Mouse (Mus musculus) left cerebral cortex, adult 6 months (tissue): ENCODE results near the gene Mrpl49. TPM values are rescaled to one million over a fixed set of nuclear protein-coding genes. Genes with fewer than 3 reads are reported as not detected.

Source experiments
- long read RNA-seq, 2 experiments: library from polyadenylated mRNA; unstranded; transcript quantifications; one replicate each; pipeline ENCODE4 v2.0.0; 2019 to 2020
- polyA plus RNA-seq: library from polyadenylated mRNA; unstranded; fragments of <200 nt; fragmentation: Nextera tagmentation; gene quantifications from 2 replicates; pipeline ENCODE4 v1.2.3, GENCODE M21; 2021

Mrpl49 gene
- polyA plus RNA-seq, result 48.7 and 64.5 TPM in 2 replicates
- long read RNA-seq, experiment 1, transcript Mrpl49-201 (4 exons, 1,764 nt), result major isoform, 235 of 252 reads
- long read RNA-seq, experiment 1, transcript Mrpl49-202 (3 exons, 1,311 nt), result minor isoform, 7 of 252 reads
- long read RNA-seq, experiment 1, partial matches to known transcripts, result 8 of 252 reads
- long read RNA-seq, experiment 1, other reads (novel, unspliced or antisense), result 2 of 252 reads
- long read RNA-seq, experiment 2, transcript Mrpl49-201 (4 exons, 1,764 nt), result major isoform, 74 of 84 reads
- long read RNA-seq, experiment 2, partial matches to known transcripts, result 4 of 84 reads
- long read RNA-seq, experiment 2, other reads (novel, unspliced or antisense), result 5 of 84 reads

DNA sequence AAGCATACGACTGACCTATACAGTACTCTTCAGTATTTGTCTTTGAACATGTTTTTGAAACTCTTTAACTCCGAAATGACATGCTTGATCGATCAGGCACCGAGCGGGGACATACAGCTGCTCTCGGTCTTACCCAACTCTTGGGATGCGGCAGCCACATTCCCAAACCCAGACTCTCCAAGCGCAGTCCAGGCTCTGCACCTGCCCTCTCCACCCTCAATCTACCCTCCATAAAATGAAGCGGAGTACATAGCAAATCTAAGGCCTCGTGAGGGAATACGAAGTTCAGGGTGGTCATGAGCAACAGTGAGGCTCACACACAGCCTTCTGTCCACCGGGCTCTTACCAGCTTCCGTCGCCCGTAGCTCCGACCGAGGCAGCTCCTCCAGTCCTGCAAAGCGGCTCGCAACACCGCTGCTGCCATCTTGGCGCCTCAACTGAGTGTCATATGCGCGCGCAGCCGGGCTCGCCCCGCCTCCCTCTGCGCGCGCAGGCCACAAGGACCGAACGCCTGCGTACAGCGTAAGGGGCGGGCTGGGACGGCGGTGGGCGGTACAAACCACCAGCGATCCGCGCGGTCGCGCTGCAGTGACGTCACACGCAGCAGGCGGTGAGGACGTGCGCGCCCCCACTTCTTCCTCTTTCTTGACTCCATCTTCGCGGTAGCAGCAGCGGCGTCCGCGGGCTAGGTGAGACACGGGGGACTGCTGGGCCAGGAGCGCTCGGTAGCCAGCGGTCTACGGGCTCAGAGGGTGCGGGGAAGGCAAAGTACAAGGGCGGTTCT, at the start of gene Mrpl49, which contains the start of gene Fau:
TSS of gene Mrpl49 (minus strand) at position 473 of the 784 bp plus-strand sequence.
TSS of gene Fau (plus strand) at position 532 of the 784 bp plus-strand sequence.

DNA sequence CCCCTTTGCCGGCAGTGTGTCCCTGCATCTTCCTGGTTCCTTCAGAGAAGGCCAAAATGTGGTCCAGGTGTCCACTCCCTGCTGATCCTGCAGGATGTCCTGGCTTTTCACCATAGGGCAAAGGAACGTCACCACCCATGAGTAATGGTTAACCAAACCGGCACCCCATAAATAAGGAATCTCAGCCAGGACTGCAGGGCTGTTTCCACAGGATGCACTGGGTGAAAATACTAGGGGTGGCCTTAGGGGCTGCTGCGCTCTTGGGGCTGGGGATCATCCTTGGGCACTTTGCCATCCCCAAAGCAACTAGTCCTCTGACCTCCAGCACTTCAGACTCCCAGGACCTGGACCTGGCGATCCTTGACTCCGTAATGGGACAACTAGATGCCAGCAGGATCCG, 48.0 kb upstream of the Mrpl49 start, which contains the start of gene Naaladl1:
TSS of gene Naaladl1 (plus strand) at position 197 of the 400 bp plus-strand sequence.

DNA sequence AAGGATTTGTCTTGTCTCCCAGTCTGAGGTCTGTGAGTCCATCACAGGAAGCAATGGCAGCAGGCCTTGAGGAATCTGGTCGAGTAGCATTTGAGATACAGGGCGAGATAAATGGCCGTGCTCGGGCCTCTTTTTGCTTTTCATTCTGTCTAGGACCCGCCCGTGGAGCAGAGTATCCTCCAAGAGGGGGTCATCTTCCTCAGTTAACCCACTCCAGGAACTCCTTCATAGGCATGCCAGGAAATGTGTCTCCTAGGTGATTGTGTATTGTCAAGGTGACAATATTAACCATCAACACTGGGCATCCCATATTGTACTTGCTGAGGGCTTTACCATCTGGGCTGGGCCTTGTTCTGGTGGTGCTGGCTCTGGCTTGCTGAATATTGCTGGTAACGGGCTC, 36.5 kb upstream of the Mrpl49 start, which contains the start of gene AC131692.1:
TSS of gene AC131692.1 (plus strand) at position 301 of the 400 bp plus-strand sequence.

DNA sequence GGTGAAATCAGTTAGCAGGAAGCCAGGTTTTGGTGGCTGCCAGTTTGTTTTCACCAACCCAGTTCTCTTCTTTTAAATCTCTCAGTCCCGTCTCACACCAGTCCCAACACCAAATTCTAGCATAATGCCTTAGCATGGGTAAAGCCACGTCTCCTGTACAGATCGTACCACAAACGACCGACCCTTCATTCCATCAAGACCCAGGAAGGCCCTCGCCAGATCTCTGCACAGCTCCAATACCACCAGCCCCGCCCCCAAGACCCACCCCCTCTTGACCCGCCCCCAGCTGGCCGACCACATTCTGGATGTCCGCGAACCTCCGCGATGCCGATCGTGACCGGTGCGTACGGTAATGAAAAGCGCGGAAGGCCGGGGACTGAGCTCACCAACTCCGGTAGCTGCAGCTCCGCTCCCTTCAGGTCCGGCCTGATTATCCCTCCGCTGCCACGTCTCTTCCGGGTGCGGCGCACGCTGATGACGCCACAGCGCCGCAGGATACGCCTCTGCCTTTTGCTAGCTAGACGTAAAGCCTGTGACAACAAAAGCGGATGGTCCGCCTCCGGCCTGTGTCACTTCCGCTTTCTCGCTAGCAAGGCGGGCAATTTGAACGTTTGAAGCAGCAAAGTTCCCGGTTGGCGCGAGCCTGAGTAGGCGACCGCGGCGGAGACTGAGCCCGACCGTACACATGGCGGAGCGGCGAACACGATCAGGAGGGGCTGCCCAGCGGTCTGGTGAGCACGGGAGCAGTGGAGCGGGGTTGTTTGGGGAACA, 27.1 kb upstream of the Mrpl49 start, which contains the start of the genes Zfpl1 and Cdca5:
TSS of gene Zfpl1 (minus strand) at position 479 of the 771 bp plus-strand sequence.
TSS of gene Cdca5 (plus strand) at position 506 of the 771 bp plus-strand sequence.

DNA sequence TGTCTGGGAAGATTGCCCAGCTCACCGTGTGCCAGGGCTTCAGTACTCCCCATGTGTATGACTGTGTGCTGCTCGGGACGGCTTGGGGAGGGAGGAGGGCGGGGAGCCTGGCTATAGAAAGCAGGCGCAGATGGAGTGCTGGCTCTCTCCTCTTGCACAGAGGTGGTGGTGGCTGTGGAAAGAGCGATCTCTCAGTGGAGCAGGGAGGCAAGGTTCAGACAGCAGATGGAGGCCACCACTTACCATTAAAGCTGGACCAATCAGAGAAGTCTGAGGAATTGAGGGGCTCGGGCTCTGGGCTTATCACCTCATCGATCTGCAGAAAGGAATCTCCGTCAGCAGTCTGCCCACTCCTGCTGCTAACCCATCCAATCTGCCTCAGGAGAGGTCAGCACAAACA, 24.6 kb upstream of the Mrpl49 start, which contains the start of gene Gm28374:
TSS of gene Gm28374 (minus strand) at position 101 of the 400 bp plus-strand sequence.

DNA sequence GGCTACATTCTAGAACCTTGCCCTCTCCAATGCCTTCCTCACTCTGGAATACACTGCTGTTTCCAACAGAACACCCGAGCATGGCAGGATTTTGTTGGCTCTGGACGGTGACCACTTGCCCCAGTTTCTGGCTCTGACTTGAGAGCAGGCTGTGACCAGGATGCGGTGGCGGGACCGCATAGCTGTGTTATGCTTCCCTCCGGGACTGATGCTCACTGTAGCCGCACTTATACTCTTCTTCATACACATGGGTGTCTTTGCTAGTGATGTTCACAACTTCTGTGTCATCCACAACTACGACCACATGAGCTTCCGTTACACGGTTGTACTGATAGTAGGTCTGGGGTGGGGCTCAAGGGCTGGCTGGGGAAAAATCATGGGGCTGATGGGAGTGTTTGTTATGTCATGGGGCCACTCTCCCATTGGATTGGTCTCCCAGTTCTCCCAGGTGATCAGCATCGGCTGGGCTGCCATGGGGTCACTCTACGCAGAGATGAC, 22.4 kb upstream of the Mrpl49 start, which contains the start of gene Tmem262:
TSS of gene Tmem262 (plus strand) at position 51 of the 498 bp plus-strand sequence.

DNA sequence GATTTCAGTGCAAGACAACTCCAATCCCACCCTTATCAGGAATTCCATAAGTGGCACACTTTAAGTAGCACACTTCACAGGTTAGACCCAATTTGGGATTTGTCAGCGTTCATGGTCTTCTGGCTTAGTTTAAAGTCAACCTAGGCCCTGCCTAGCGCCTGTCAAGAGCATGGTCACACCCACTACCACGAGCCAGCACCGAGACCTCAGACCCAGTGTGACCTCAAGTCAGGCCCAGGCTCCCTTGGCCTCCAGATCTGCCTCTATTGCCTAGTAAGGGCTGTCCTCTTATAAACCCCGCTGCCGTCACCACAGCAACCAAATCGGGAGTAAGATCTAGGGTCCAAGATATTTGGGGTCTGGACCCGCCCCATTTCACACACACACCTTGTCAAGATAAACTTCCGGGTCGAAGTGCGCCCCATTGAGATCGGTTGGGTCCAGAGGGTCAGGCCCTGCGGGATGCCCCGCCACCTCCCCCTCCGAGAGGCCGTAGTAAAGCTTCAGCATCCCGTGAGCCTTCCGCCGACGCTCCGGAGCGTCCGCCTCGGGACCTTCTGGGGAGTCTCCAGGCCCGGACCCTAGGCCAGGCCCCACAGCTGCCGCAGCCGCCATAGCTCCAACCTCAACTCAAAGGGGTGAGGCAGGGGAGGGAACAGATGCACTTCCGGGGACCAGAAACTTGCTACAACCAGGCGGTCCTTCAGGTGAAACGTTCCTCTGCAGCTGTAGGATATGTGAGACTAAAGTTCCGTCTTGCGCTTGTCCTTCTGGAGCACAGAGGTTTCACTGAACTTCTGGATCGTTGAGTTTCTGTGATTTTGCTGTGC, 19.2 kb upstream of the Mrpl49 start, which contains the start of gene Vps51:
TSS of gene Vps51 (minus strand) at position 668 of the 830 bp plus-strand sequence.

DNA sequence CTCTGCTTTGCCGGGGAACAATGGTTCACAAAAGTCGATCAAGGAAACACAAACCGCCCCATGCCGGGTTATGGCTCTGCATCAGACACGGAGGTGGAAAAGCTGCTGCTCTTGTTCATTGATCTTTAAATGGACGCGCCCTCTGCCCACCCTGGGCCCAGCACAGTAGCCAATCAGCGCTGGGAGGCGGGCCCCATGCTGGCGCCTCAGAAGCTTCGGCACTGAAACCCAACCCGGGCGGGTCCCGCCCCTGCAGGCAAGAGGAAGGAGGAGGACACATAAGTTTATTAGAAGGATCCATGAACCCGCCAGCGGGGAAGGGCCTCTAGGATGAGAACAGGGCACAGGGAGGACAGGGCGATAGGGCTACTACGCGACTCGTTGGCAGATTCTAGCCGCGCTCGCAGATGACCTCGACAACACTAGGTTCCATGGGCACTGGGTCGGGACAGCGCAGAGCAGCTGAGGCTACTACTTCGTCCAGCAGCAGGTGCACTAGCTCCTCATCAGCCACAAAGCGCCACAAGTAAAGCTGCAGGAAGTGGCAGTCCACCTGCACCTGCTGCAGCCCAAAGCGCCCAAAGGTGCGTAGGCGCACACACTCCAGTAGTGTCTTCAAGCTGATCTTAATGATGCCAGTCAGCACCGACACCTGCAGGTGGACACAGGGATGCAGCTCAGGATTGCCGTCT, 10.3 kb upstream of the Mrpl49 start, which contains the start of gene Tm7sf2:
TSS of gene Tm7sf2 (minus strand) at position 650 of the 692 bp plus-strand sequence.

DNA sequence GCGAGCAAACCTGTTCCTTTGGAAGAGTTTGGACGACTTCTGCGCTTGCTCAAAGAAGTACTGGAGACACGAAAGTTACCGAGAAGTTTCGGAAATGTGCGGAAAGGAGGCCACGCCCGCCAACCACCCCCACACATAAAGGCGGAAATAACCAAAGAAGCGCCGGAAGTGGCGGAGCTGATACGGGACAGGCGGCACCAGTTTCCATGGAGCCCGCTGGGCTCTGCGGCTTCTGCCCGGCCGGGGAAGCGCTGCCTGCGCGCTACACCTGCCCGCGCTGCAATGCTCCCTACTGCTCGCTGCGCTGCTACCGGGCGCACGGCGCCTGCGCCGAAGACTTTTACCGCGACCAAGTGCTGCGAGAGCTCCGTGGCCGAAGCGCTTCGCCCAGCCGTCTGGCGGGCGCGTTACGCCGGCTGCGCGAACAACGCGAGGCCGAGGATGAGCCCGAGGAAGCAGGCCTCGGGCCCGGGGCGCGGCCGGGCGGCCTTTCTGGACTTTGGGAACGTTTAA, 3.5 kb upstream of the Mrpl49 start, which contains the start of gene Znhit2:
TSS of gene Znhit2 (plus strand) at position 172 of the 513 bp plus-strand sequence.

DNA sequence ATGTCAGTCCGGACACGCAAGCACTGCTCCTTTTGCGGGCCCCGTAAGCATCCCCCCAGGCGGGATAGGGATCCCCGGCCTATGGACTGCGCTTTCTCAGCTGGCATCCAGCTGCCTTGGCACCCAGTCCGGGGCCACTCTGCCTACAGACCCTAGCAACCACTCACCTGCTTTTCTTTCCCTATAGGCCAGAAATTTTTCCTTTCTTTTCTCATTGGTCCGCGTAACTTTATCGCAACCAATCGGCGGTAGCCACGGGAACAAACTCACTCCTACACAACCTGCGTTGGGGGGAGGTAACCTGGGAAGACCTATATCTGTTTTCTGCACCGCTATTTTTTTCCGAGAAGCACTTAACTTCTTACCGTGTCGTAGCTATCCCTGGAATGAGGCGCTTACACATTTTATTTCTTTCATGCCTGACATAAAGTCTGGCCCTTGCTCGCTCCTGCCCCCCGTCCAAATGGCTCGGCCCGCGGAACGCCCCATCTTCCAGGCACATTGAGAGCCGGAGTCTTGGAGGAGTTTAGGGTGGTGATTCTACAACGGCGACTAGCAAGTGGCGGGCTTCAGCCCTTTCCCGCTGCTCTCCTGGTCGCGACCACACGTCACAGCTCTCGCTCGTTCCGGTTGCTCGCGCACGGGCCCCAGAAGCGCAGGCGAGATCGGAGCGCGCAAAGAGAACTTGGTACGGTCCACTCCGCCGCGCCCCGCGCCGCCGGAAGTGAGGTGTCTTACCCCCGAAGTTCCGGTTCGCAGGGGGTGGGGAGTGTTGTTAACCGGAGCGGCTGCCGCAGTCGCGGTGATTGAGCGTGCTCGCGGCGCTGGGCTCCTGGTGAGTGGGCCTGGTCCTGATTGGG, 11.1 kb downstream of the Mrpl49 start, which contains the start of gene Syvn1:
TSS of gene Syvn1 (plus strand) at position 283 of the 860 bp plus-strand sequence.

DNA sequence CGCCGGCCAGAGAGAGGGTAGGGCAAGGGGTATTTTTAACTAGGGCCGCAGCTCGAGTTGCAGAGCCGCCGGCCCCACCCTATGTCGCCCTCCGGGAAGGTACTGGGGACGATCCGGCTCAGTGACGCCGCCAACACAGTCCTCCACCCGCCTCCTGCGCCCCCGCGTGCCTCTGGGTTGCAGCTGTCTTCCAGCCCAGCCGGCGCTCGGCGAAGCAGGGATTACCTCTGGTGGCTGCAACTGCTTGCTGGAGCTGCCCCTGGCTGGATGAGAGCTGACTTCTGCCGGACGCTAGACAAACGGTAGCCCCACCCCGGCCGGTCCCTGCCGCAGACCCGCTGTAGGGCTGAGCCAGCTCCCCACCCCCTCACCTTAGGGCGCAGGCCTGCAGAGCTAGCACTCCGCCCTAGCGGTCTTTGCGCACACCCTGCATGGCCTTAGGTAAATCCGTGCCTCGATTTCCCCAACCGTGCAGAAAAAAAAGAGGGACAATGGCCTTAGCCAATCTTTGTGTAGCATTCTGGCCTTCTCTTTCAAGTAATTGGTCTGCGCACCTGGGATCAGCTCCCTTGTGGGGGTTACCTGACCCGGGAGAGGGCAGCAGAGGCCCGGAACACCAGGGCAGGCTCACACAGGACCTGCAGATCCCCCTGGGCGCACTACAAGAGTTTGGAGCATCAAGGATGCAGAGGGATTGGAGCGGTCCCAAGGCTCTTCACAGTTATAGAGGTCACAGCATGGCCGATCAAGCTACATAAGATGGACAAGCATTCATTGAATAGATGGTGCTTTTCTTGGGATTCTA, 41.9 kb downstream of the Mrpl49 start, which contains the start of gene Capn1:
TSS of gene Capn1 (minus strand) at position 387 of the 805 bp plus-strand sequence.

Other genes starting within 250 kb of the Mrpl49 start
- gene Frmd8, start 182.5 kb downstream of the Mrpl49 start, polyA plus RNA-seq, result 12.0 and 15.6 TPM in 2 replicates
- gene Slc25a45, start 180.0 kb downstream of the Mrpl49 start, polyA plus RNA-seq, result 1.4 and 1.8 TPM in 2 replicates
- 1.1 and 1.3 TPM in 2 replicates for gene Tigd3, start 163.6 kb downstream of the Mrpl49 start, polyA plus RNA-seq
- gene Dpf2, start 144.8 kb downstream of the Mrpl49 start, polyA plus RNA-seq, result 31.6 and 39.7 TPM in 2 replicates
- gene Cdc42ep2, start 133.0 kb downstream of the Mrpl49 start, polyA plus RNA-seq, result 10.3 and 11.5 TPM in 2 replicates
- gene Pola2, start 93.6 kb downstream of the Mrpl49 start, polyA plus RNA-seq, result 1.9 and 3.1 TPM in 2 replicates
- gene Slc22a20, start 71.6 kb downstream of the Mrpl49 start, polyA plus RNA-seq, result not detected in 2 replicates
- 1.5 and 7.2 TPM in 2 replicates for gene Capn1, start 41.9 kb downstream of the Mrpl49 start, polyA plus RNA-seq
- gene Syvn1, start 11.2 kb downstream of the Mrpl49 start, polyA plus RNA-seq, result 28.4 and 36.3 TPM in 2 replicates
- gene Fau, start 59 bp upstream of the Mrpl49 start, polyA plus RNA-seq, result 3,354 and 3,515 TPM in 2 replicates
- 65.8 and 70.2 TPM in 2 replicates for gene Znhit2, start 3.4 kb upstream of the Mrpl49 start, polyA plus RNA-seq
- 19.1 and 28.0 TPM in 2 replicates for gene Tm7sf2, start 10.6 kb upstream of the Mrpl49 start, polyA plus RNA-seq
- gene Vps51, start 19.4 kb upstream of the Mrpl49 start, polyA plus RNA-seq, result 66.0 and 72.3 TPM in 2 replicates
- gene Tmem262, start 22.2 kb upstream of the Mrpl49 start, polyA plus RNA-seq, result not detected in 2 replicates
- gene Gm28374, start 24.5 kb upstream of the Mrpl49 start, polyA plus RNA-seq, result 0.30 and 0.31 TPM in 2 replicates
- gene Zfpl1, start 27.2 kb upstream of the Mrpl49 start, polyA plus RNA-seq, result 55.1 and 67.5 TPM in 2 replicates
- 0.08 and 0.12 TPM in 2 replicates for gene Cdca5, start 27.2 kb upstream of the Mrpl49 start, polyA plus RNA-seq
- not detected in 2 replicates for gene AC131692.1, start 36.6 kb upstream of the Mrpl49 start, polyA plus RNA-seq
- gene Naaladl1, start 48.0 kb upstream of the Mrpl49 start, polyA plus RNA-seq, result 0.07 and 0.18 TPM in 2 replicates
- 48.7 and 63.2 TPM in 2 replicates for gene Sac3d1, start 60.9 kb upstream of the Mrpl49 start, polyA plus RNA-seq
- 63.9 and 70.7 TPM in 2 replicates for gene Snx15, start 70.5 kb upstream of the Mrpl49 start, polyA plus RNA-seq
- 0.19 TPM in 1 of 2 replicates, not detected in the other for gene Batf2, start 83.2 kb upstream of the Mrpl49 start, polyA plus RNA-seq
- 175 and 184 TPM in 2 replicates for gene Arl2, start 83.8 kb upstream of the Mrpl49 start, polyA plus RNA-seq
- gene Majin, start 126.6 kb upstream of the Mrpl49 start, polyA plus RNA-seq, result not detected in 2 replicates
- not detected in 2 replicates for gene Gpha2, start 168.6 kb upstream of the Mrpl49 start, polyA plus RNA-seq
- 32.1 and 73.3 TPM in 2 replicates for gene Ppp2r5b, start 178.1 kb upstream of the Mrpl49 start, polyA plus RNA-seq
- 6.0 and 7.8 TPM in 2 replicates for gene Atg2a, start 183.9 kb upstream of the Mrpl49 start, polyA plus RNA-seq
- gene Ehd1, start 218.9 kb upstream of the Mrpl49 start, polyA plus RNA-seq, result 17.3 and 24.9 TPM in 2 replicates
- gene Cdc42bpg, start 248.7 kb upstream of the Mrpl49 start, polyA plus RNA-seq, result 0.04 and 0.33 TPM in 2 replicates